Mouse (Mus musculus) G1E (cell line): ENCODE data around the gene Ppp3r1.

Source experiments
- CTCF ChIP-seq: IDR thresholded peaks from 2 replicates; pipeline ENCODE4 v1.5.1; 2012; ENCODE audit warnings: low read depth, low read length, inconsistent platforms, mixed read lengths
- GATA1 ChIP-seq: IDR thresholded peaks from 2 replicates; pipeline ENCODE4 v1.6.1; 2012; ENCODE audit warnings: borderline replicate concordance, low read length, inconsistent platforms, mixed read lengths
- POLR2AphosphoS5 ChIP-seq: IDR thresholded peaks from 2 replicates; pipeline ENCODE4 v1.6.1; 2012; ENCODE audit warnings: low read depth, low read length, inconsistent platforms; ENCODE audit not compliant: insufficient replicate concordance

DNA sequence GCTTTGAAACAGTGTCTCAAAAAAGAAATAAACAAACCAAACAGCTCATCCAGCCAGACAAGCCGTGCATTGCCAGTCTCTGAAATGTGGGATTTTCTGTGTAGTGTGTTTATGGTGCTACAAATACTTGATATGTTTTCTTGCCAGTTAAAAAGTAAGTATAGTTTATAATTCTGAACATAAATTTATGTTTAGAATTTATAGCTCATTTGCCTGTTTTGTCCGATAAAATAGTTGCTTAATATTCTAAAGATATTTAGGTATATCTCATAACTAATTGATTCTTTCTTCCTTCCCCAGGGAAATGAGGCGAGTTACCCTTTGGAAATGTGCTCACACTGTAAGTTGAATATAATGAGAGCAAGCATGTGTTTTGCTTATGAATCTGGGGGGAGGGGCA, 22.7 kb downstream of the Ppp3r1 start, which contains the start of gene Wdr92:
- TF ChIP-seq GATA1 (no peak), CTCF (no peak), POLR2AphosphoS5 (no peak)
